Mouse (Mus musculus) adrenal gland, postnatal 14 days (tissue): ENCODE data around the gene Tspan32. TPM values are rescaled to one million over a fixed set of nuclear protein-coding genes. Genes with fewer than 3 reads are reported as not detected.

Experiments used
- DNase-seq: peaks from one replicate; pipeline ENCODE4 v3.0.0; 2021; ENCODE audit warnings: mixed read lengths
- long read RNA-seq, 2 experiments: library from polyadenylated mRNA; stranded (forward); transcript quantifications; one replicate each; pipeline ENCODE4 v2.0.0; 2021
- total RNA-seq: library from RNA; stranded (reverse); gene quantifications from 2 replicates; pipeline ENCODE4 v1.2.3, GENCODE M21; 2021

Tspan32 gene
- total RNA-seq = 2.0 and 8.6 TPM in 2 replicates
- long read RNA-seq, experiment 1, partial matches to known transcripts = 0 of 3 reads
- long read RNA-seq, experiment 1, other reads (novel, unspliced or antisense) = 0 of 3 reads
- long read RNA-seq, experiment 2, partial matches to known transcripts = 0 of 1 reads
- long read RNA-seq, experiment 2, other reads (novel, unspliced or antisense) = 0 of 1 reads

- peak; percentile 14 for DNase-seq
These were observed at the start of gene Tspan32 for GRCm38 (mm10) chr7:143004727-143005343. TSS of gene Tspan32 (plus strand) at chr7:143005046.

- DNase-seq = no peak
These were observed 48.8 kb upstream of the Tspan32 start for GRCm38 (mm10) chr7:142956018-142956417.

- DNase-seq = no peak
These were observed 46.0 kb upstream of the Tspan32 start for GRCm38 (mm10) chr7:142958817-142959216.

DNA sequence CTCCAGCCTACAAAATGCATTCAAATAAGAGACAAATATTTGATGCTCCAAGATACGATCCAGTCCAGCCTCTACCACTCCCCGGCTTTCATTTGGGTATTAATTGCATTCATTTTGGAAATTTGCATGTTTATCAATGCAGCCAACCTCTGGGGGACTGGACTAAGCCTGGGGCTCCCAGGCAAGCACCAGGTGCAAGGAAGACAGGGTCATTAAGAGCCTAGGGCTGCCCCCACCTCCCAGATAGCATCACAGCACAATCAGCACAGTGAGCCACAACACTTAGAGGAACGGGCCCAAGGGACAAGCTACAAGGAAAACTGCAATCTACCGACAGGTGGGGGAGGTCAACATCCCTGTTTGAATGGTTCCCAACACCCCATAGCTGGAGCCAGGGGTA is 45.1 kb upstream of the Tspan32 start:
- DNase-seq = no peak

DNA sequence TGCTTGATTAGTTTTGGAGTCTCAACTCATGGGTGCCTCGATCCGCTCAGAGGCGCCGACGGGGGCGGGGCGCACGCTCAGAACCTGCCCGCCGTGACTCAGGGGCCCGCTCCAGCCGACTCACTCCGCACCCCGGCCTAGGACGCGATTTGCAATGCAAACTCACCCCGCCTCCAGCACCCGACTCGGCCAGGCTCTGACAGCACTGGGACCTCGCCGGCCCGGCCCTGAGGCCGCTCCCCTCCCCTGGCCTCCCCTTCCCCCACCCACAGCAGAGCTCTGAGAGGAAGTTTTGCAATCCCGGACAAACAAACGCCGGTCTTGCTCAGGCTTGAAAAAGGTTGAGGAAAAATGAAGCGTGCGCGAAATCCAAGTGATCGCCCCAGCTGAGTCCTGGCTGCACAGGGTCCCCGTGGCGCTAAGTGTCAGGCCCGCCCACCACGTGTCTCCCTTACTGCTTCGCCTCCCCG is 37.4 kb upstream of the Tspan32 start:
- peak; percentile 80 for DNase-seq

GRCm38 (mm10) chr7:142967884-142968808 is 36.7 kb upstream of the Tspan32 start:
- DNase-seq = peak; percentile 63

DNA sequence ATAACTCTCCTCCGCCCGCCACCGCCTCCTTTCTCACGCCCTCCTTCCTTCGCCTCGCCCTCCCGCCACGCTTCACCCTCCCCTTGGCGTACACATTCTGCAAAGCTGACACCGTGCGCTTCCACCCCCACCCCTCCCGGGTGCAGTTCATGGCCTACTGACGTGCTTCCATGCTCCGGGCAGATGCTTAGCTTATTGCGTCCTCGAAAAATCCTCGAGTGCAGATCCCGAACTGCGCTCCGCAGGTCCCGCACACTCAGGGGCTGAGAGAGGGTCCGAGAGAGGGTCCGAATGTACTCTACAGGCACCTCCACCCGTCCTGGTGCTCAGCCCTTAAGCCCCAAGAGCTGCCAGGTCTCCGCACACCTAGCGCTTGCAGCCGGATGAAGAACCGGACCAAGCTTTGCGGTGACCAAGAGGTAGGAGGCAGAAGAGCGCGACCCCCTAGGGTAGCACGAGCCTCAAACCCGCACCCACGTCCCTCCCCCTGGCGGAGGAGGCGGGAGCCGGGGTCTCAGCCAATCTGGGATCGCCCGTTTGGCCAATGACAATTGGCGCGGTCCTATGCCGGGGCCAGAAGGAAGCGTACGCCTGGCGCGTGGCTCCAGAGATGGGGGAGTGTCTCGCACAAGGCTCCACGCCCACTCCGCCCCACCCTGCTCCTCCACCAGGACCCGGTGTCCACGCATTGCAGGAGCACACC is 35.9 kb upstream of the Tspan32 start, which contains the start of gene Ascl2:
Gene Ascl2 (minus strand): TSS at position 456 of the 703 bp plus-strand sequence.
- peak; percentile 32 for DNase-seq

DNA sequence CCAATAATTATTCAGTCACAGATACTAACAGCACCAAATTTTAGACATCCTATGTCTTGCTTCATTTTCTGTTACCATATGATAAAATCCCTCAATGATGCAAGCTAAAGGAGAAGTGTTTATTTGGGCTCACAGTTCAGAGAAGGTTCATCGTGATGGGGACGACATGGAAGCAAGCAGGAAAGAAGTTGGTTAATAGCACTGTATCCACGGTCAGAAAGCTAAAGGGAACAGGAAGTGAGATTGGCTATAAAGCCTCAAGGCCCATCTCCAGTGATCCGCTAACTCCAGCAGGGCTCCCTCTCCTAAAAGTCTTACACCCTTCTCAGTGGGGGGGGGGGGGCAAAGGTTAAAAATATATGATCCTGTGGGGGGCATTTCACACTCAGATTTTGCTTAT is 22.9 kb upstream of the Tspan32 start:
- no peak for DNase-seq

DNA sequence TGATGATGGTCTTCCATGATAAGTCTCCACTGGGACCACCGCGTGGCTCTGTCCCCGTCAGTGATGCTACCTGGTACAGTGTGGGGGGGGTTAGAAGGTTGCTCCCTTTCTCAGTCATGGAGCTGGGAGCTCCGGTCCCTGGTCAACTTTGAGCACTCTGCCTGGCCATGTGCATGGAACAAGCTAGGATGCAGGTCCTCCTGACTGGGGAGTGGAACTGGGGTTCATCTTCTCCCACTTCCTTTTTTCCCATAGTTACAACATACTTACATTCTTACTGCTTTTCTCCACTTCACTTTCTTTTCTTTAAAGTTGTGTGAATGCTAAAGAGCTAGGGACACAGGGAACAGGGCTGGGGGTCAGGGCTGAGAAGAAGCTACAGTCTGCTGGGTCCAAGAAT is 19.7 kb upstream of the Tspan32 start:
- DNase-seq = no peak

- no peak for DNase-seq
These were observed 17.1 kb upstream of the Tspan32 start for GRCm38 (mm10) chr7:142987718-142988117.

- DNase-seq = no peak
These were observed 9.8 kb upstream of the Tspan32 start for GRCm38 (mm10) chr7:142995004-142995403.

DNA sequence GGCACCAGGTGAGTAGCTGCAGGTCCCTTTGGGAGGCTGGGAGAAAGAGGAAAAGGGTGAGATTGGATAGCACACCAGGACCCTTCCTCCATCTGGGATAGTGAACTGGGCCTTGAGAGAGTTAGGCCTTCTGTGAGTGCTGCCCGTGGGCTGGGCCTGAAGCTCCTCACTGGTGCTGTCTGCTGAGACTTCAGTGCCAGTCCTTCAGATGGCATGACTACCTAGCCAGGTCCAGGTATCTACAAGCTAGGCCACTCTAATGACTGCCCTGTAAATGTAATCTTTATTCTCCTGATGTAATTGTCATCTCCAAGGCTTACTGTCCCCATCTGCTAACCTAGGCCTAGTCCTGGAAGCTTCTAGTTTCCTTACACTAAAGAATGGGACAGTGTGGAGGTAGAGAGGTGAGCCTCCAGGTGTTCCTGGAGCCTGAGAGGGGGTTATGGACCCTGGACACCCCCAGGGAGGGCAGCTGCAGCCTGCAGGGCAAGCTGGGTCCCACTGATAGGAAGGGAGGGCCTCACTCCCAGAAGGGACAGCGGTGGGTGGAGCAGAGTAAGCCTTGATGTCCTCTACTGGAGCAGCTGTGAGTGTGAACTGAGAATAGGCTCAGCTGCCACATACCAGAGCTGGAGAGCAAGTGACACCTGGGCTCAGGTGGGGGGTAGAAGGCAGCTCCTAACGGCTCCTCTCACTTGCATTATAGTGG is 9.1 kb upstream of the Tspan32 start:
- DNase-seq = no peak

- DNase-seq = no peak
These were observed 7.8 kb upstream of the Tspan32 start for GRCm38 (mm10) chr7:142996998-142997397.

- no peak for DNase-seq
These were observed 7.3 kb upstream of the Tspan32 start for GRCm38 (mm10) chr7:142997403-142998150.

- DNase-seq = peak; percentile 70
These were observed 2.2 kb upstream of the Tspan32 start for GRCm38 (mm10) chr7:143002679-143003078.

DNA sequence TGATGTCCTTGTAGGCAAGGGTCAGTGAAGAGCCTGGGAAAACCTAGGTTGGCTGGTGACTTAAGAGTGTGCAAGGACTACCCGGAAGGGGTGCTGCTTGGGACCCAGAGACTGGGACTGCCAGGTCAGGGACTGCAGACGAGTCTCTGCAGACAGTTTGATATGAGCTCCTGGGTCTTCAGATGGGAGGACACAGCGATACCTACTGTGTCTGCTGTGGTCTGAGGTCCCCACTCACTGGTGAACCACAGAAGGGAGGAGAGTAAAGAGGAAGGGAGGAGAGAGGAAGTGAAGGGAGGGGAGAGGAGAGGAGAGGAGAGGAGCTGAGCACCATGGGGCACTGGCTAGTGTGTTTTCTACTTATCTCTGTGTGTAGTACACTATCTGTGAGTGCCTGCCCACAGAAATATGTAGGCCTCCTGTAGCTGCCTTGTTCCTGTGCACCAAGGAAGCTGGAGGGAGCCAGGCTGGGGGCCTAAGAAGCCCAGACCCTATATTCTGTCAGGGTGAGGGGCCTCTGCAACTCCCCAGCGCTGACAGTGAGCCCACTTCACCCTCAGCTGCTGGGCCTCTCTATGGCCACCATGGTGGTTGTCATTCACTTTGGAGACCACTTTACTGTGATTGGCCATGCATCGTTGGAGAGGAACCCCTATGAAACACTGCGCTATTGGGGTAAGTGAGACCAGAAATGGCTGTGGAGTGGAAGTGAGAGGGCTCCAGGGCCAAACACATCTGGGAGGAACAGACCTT is 674 bp downstream of the Tspan32 start:
- no peak for DNase-seq

DNA sequence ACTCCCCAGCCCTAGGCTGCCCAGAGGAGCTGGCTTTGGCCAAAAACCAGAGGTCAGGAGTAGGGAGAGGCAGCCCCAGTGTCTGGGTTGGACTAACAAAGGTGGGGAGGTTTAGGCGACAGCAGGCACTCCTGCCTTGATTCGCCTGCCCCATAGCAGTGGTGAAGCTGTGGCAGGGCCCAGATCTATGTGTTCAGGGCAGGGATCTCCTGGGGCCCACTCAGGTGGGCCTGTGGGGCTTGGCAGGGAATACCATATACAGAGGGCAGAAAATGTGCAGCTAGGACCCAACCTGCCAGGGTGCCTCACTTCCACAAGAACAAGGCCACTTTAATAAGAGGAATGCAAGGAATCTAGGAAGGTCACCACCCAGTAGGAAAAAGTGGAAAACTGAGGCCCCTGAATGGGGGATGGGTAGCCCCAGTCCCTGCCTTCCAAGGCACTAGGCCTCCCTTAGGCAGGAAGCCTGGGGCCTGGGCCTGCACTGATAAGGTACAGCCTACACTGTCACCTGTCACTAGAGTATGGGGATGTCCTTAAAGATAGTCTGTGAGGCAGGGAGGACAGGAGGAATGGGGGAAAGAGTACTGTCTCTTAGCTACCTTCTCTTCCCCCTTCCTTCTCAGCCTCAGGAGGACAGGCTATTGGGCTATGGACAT is 1.4 kb downstream of the Tspan32 start:
- DNase-seq = no peak

DNA sequence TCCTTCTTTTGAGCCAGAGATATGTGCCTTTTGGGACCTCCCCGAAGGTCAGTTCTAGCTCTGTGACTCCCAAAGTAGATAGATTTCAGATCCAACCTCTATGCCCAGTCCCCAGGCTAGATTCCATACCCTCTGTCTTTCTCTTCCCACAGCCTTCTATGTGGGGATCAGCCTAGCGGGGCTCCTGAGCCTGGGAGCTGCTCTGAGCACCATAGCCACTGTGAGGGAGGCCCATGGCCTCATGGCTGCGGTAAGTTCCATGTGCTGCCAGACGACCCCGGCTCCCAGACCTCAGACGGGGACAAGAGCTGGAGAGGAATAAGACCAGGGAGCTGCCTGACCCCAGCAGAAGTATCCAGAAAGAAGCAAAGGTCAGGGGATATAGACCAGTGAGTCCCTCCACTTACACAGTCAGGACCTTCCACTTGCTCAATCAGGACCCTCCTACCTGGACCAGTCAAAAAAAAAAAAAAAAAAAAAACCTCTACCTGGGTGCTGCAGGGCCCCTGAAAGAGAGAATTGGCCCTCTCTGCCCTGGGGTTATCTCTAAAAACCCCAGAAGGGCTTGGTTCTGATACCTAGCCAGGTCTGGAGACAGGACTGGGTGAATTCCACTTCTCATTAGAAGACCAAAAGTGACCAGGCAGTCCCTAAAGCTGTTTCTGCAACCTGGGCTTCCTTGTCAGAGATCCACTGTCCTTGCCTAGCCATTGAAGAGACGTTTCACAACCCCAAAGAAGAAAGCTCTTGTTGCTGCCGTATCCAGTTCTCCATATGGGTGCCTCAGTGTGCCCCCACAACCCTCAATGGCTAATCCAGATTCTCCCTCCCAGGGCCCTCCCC is 2.1 kb downstream of the Tspan32 start:
- DNase-seq = no peak
